Mouse (Mus musculus): ENCODE measurements around the gene Cntd1.
A peak's percentile ranks its signal among the peaks of the same experiment; 100 is the strongest.

Gene Cntd1

GRCm38 (mm10) chr11:101253613-101254389, 25.0 kb upstream of the Cntd1 start, which contains the start of gene Vps25:
TSS of gene Vps25 (plus strand) at chr11:101253707.
- DNase-seq (ENCODE audit: low spot score in 2 of 2): peak; percentile 69 to 79

DNA sequence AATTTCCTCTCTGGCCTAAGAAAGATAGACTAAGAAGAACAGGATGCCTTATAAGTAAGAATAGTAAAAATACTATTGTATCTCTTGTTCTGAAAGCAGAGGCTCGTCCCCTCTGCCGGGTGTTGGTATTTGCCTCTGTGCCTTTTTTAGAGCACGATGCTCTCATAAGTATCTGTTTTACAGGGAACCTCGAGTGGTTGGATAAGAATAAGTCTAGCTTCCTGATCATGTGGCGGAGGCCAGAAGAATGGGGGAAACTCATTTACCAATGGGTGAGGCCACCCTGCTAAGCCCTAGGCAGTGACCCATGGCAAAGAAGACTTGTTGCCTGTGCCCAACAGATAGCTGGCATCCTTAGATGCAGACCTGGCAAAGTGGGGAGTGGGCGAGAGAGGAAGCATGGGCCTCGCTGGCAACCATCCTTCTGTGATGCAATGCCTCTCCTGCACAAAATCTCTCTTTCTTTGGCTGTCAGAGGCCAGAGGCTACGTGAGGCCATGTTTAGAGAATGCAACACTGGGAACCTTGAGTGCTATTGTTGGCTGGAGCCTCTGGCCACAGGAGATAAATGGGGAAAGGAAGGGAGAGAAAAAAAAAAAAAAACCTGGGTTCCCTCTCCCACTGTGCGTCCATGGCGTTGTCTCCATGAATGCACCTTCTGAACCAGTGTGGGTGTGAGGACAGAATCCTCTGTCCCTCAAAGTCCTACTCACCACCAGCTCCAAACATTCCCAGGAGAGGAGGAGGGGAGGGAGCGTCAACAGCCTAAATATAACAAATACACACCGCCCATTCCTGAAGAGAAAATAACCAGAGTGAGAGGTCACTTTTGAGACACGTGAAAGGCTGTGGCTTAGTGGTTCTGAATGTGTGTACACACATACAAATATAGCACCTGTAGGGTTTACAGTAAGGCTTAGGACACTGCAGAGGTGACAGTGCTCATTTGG, 22.7 kb upstream of the Cntd1 start:
- DNase-seq (ENCODE audit: low spot score in 2 of 2): no peak

DNA sequence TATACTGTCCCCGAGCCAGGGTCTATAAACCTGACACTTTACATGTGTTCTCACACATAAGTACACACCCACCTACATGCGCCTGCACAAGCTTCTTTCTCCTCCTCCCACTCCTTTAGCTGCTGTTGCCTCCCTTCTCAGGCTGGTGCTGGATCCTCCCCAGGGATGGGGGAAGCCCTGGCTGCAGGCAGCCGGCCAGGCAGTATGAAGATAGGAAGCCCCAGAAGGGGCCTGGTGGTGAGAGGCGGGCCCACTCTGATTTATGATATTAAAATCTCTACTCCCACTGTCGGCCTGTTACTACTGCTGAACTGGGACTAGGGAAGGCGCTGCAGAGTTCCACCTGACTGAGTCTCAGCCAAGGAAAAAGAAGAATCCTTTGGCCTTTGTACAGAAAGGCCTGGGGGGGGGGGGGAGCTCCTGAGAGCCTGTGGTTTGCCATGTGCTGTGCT, 19.5 kb upstream of the Cntd1 start:
- DNase-seq (ENCODE audit: low spot score in 2 of 2): peak in 1 of 2 experiments; percentile 74

GRCm38 (mm10) chr11:101259948-101260825, 18.6 kb upstream of the Cntd1 start, which contains the start of gene Wnk4:
TSS of gene Wnk4 (plus strand) at chr11:101260567.
- DNase-seq (ENCODE audit: low spot score in 2 of 2): no peak

GRCm38 (mm10) chr11:101260826-101261380, 17.9 kb upstream of the Cntd1 start:
- DNase-seq (ENCODE audit: low spot score in 2 of 2): no peak

DNA sequence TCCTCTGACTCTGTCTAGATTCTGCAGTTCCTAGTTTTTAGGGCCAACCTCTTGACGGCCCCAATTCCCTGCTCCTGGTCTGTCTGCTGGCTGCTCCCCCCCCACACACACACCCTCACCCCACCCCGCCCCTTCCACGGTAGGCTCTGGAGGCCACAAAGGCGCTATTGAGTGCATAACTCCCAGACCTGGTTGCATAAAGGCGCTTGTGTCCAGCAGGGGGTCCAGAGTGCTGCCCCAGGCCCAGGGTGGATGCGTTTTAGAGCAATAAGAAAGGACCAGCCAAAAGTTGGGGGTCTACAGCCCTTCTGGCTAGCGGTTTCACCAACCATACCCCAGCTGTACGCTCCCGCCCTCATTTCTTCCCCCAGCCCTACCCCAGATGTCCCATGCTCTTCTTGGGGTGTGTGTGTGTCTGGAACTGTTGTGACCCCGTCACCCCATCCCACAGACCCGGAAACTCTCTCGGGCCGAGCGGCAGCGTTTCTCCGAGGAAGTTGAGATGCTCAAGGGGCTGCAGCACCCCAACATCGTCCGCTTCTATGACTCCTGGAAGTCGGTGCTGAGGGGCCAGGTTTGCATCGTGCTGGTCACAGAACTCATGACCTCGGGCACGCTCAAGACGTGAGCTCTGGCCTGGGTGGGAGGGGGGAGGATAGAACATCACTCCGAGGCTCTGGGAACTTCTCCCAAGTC, 16.4 kb upstream of the Cntd1 start:
- no peak for DNase-seq (ENCODE audit: low spot score in 2 of 2)

DNA sequence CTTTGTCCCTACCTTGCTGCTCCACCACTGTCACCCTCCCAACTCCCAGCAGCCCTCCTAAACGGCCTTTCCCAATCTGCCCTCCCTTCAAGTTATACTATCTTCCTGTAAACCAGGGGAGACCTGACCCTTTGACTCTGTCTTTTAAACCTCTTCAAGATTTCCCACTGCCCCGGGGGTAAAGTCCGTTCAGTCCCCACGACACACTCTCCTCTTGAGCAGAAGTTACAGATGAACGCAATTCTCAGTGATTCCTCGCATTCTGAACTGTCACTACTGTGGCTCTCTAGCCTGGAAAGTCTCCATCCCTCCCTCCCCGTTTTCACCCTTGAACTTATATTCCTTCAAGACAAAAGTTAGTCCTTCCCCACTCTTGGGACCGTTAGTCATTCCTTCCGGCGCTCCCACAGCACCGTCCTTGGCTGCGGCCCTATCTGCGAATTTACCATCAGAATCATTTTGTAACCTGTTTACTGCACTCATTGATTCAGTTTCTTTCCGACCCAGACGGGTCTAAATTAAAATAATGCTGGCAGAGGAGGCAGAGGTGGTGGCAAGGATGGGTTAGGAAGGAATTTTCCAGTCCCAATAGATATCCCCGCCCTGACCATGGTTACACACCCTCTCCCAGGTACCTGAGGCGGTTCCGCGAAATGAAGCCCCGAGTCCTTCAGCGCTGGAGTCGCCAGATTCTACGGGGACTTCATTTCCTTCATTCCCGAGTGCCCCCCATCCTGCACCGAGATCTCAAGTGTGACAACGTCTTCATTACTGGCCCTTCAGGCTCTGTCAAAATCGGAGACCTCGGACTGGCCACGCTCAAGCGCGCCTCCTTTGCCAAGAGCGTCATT, 15.4 kb upstream of the Cntd1 start:
- no peak for DNase-seq (ENCODE audit: low spot score in 2 of 2)

- DNase-seq (ENCODE audit: low spot score in 2 of 2): no peak
Measured at GRCm38 (mm10) chr11:101263989-101264280, 14.9 kb upstream of the Cntd1 start.

DNA sequence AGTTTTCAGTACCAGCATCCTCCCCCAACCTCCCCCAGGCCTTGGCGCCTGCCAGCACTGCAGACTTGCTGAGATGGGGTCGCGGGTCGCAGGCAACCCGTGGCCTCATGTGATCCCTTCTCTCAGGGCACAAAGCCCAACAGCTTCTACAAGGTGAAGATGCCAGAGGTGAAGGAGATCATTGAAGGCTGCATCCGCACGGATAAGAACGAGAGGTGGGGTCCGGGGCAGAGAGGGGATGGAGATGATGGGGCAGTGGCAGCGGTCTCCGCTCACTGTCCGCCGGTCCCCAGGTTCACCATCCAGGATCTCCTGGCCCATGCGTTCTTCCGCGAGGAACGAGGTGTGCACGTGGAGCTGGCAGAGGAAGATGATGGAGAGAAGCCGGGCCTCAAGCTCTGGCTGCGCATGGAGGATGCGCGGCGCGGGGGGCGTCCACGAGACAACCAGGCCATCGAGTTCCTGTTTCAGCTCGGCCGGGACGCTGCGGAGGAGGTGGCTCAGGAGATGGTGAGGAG, 13.8 kb upstream of the Cntd1 start:
- no peak for DNase-seq (ENCODE audit: low spot score in 2 of 2)

GRCm38 (mm10) chr11:101265906-101266305, 12.9 kb upstream of the Cntd1 start:
- no peak for DNase-seq (ENCODE audit: low spot score in 2 of 2)

- no peak for DNase-seq (ENCODE audit: low spot score in 2 of 2)
Measured at GRCm38 (mm10) chr11:101269577-101270116, 9.2 kb upstream of the Cntd1 start.

DNA sequence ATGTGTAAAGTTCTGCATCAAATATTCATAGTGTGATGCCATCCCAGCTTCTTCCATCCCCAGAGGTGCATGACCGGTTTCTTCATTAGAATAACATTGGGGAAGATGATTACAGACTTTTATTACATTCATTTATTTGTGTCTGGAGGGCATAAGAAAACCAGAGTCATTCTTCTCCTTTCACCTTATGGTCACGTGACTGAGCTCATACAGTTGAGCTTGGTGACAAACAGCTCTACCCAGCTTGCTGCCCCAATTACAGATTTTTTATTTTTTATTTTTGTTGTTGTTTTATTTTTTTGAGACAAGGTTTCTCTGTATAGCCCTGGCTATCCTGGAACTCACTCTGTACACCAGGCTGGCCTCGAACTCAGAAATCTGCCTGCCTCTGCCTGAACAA, 6.4 kb upstream of the Cntd1 start:
- no peak for DNase-seq (ENCODE audit: low spot score in 2 of 2)

GRCm38 (mm10) chr11:101275309-101275708, 3.5 kb upstream of the Cntd1 start:
- no peak for DNase-seq (ENCODE audit: low spot score in 2 of 2)

- DNase-seq (ENCODE audit: low spot score in 2 of 2): no peak
Measured at GRCm38 (mm10) chr11:101276319-101277070, 2.3 kb upstream of the Cntd1 start.

GRCm38 (mm10) chr11:101277381-101278222, 1.2 kb upstream of the Cntd1 start:
- no peak for DNase-seq (ENCODE audit: low spot score in 2 of 2)

DNA sequence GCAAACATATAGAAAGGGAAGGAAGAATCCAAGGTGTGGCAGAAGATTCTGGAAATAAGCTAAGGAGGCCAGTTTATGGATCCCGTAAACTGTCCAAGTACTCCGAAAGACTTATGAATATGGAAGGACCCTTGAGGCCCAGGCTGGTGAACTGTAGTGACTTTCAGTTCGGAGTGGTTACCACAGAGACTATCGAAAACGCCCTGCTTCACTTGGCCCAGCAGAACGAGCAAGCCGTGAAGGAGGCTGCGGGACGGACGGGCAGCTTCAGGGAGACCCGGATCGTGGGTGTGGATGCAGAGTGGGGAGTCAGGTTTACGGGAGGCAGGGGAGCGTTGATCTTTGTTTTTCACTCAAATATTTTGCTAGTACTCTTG, 369 bp downstream of the Cntd1 start:
- no peak for DNase-seq (ENCODE audit: low spot score in 2 of 2)

- DNase-seq (ENCODE audit: low spot score in 2 of 2): no peak
Measured at GRCm38 (mm10) chr11:101280837-101281236, 2.0 kb downstream of the Cntd1 start.

GRCm38 (mm10) chr11:101282896-101283295, 4.1 kb downstream of the Cntd1 start:
- DNase-seq (ENCODE audit: low spot score in 2 of 2): no peak
